Mouse (Mus musculus) stomach, postnatal 0 days (tissue): ENCODE data around the gene Utrn. TPM values are rescaled to one million over a fixed set of nuclear protein-coding genes. Genes with fewer than 3 reads are reported as not detected.

Experiments used
- ATAC-seq: fragments of 200-750 bp; cut with Nextera tagmentation; 2 replicates; pipeline ENCODE4 v1.8.0; 2017; ENCODE audit not compliant: low FRiP score, low TSS enrichment
- DNase-seq: peaks from one replicate; pipeline ENCODE4 v3.0.0-alpha.2; 2016; ENCODE audit warnings: low spot score
- H3K27ac ChIP-seq: fragments of 300-500 bp; sonication (generic); replicated peaks from 2 replicates; pipeline ENCODE4 v1.5.1; 2014; ENCODE audit warnings: mild to moderate bottlenecking, control low read depth
- H3K27me3 ChIP-seq: fragments of 300-500 bp; sonication (generic); 2 replicates; pipeline ENCODE4 v1.6.1; 2014; ENCODE audit warnings: low read length; ENCODE audit not compliant: control insufficient read depth, insufficient read depth
- H3K36me3 ChIP-seq: fragments of 300-500 bp; sonication (generic); 2 replicates; pipeline ENCODE4 v1.6.1; 2014; ENCODE audit warnings: low read length, mixed read lengths; ENCODE audit not compliant: control insufficient read depth, insufficient read depth
- H3K4me1 ChIP-seq: fragments of 300-500 bp; sonication (generic); replicated peaks from 2 replicates; pipeline ENCODE4 v1.6.1; 2014; ENCODE audit warnings: antibody characterized with exemption; ENCODE audit not compliant: control insufficient read depth, insufficient read depth
- H3K4me2 ChIP-seq: fragments of 300-500 bp; sonication (generic); replicated peaks from 2 replicates; pipeline ENCODE4 v1.6.1; 2014; ENCODE audit warnings: low read depth, mild to moderate bottlenecking, control low read depth, moderate library complexity
- H3K4me3 ChIP-seq: fragments of 300-500 bp; sonication (generic); 2 replicates; pipeline ENCODE4 v1.5.1; 2014; ENCODE audit warnings: low read depth, low read length, control low read depth
- H3K9ac ChIP-seq: fragments of 300-500 bp; sonication (generic); 2 replicates; pipeline ENCODE4 v1.6.1; 2014; ENCODE audit warnings: mild to moderate bottlenecking, low read length, control low read depth, mixed read lengths
- H3K9me3 ChIP-seq: fragments of 300-500 bp; sonication (generic); 2 replicates; pipeline ENCODE4 v1.6.1; 2016; ENCODE audit warnings: low read length; ENCODE audit not compliant: control insufficient read depth
- CTCF ChIP-seq: IDR thresholded peaks from 2 replicates; pipeline ENCODE4 v1.5.1; 2016; ENCODE audit warnings: antibody characterized with exemption, low read depth, mild to moderate bottlenecking, moderate library complexity
- EP300 ChIP-seq: optimal IDR thresholded peaks from 2 replicates; pipeline ENCODE3; 2016; ENCODE audit warnings: antibody characterized with exemption
- WGBS: fragments of 180-500 bp; shearing (Covaris S2); extraction: QIAGEN DNeasy Blood & Tissue Kit; methylation state at CpG from one replicate; pipeline ENCODE4 v1.1.7; 2014; 5-methylcytosine and 5-hydroxymethylcytosine counted together
- polyA plus RNA-seq: library from polyadenylated mRNA; unstranded; fragments of >200 nt; fragmentation: Nextera tagmentation; extraction: Ambion mirVana; gene quantifications from 2 replicates; pipeline ENCODE4 v1.2.1, GENCODE M21; 2015

The Utrn gene
- polyA plus RNA-seq, 1 experiment from 2014 or later: 40.4 TPM

- no peaks in the 10 kb centered on the region for H3K36me3 ChIP-seq
- DNase-seq (no peak), ATAC-seq (no peak)
- H3K9me3 ChIP-seq: no peaks in the 10 kb centered on the region
- WGBS: 88% methylated on average over 3 of the region's 3 CpGs
- H3K4me2 ChIP-seq: no peak overlapping the region
- no peak overlapping the region for H3K27ac ChIP-seq
- no peak overlapping the region for H3K4me3 ChIP-seq
- H3K27me3 ChIP-seq: no peaks in the 10 kb centered on the region
- TF ChIP-seq EP300 (no peak), CTCF (no peak)
- H3K4me1 ChIP-seq: no peaks in the 10 kb centered on the region
- no peak overlapping the region for H3K9ac ChIP-seq
Measured at GRCm38 (mm10) chr10:12534301-12534700, 334.9 kb downstream of the Utrn start.

- WGBS: 43% methylated on average over 1 of the region's 1 CpGs
- ATAC-seq: no peak
Measured at GRCm38 (mm10) chr10:12522078-12522477, 347.1 kb downstream of the Utrn start.

GRCm38 (mm10) chr10:12518162-12518561, 351.0 kb downstream of the Utrn start:
- Histone ChIP-seq H3K4me2 (no peak overlapping the region), H3K9ac (no peak overlapping the region), H3K27me3 (no peaks in the 10 kb centered on the region), H3K9me3 (no peaks in the 10 kb centered on the region), H3K4me3 (no peak overlapping the region), H3K4me1 (no peaks in the 10 kb centered on the region), H3K36me3 (no peaks in the 10 kb centered on the region), H3K27ac (no peak overlapping the region)
- no peak for TF ChIP-seq EP300
- no peak for TF ChIP-seq CTCF
- 79% methylated on average over 3 of the region's 3 CpGs for WGBS
- DNase-seq (no peak), ATAC-seq (no peak)

More at GRCm38 (mm10) chr10:12522078-12522477, 347.1 kb downstream of the Utrn start:
- Histone ChIP-seq H3K27me3 (no peaks in the 10 kb centered on the region), H3K9ac (no peak overlapping the region), H3K36me3 (peaks cover 4% of the 10 kb centered on the region; the same call in 1 of the 2 replicates), H3K9me3 (no peaks in the 10 kb centered on the region), H3K4me1 (no peaks in the 10 kb centered on the region), H3K4me3 (no peak overlapping the region), H3K27ac (no peak overlapping the region), H3K4me2 (no peak overlapping the region)
- DNase-seq: no peak
- TF ChIP-seq CTCF (no peak), EP300 (no peak)

GRCm38 (mm10) chr10:12505568-12505967, 363.6 kb downstream of the Utrn start:
- Histone ChIP-seq H3K27me3 (no peaks in the 10 kb centered on the region), H3K27ac (no peak overlapping the region), H3K4me2 (no peak overlapping the region), H3K9me3 (no peaks in the 10 kb centered on the region), H3K4me3 (no peak overlapping the region), H3K36me3 (peaks cover 6% of the 10 kb centered on the region; the same call in 1 of the 2 replicates), H3K9ac (no peak overlapping the region), H3K4me1 (no peaks in the 10 kb centered on the region)
- ATAC-seq (no peak), DNase-seq (no peak)
- no peak for TF ChIP-seq EP300
- no peak for TF ChIP-seq CTCF
- 84% methylated on average over 7 of the region's 7 CpGs for WGBS

DNA sequence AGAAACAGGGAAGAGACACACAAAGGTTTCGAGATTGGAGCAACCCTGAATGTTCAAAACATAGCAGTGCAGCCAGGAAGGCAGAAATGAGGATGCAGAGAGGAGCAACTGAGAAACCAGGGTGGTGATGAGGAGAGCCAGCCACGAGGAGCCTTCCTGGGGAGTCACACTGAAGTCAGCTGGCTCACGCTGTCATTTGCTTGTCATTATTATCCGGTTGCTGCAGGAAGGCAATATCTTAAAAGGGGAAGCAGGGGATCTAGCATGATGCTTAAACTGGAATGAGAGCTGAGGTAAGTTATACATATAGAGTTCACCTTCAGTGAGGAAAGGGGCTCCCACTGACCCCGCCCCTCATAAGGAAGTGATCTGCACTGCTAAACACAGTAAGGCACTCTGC, 368.7 kb downstream of the Utrn start:
- H3K9me3 ChIP-seq: no peaks in the 10 kb centered on the region
- H3K27me3 ChIP-seq: no peaks in the 10 kb centered on the region
- no peak overlapping the region for H3K9ac ChIP-seq
- H3K36me3 ChIP-seq: peaks cover 10% of the 10 kb centered on the region; the same call in 1 of the 2 replicates
- ATAC-seq (no peak), DNase-seq (no peak)
- no peak overlapping the region for H3K4me3 ChIP-seq
- no peak overlapping the region for H3K27ac ChIP-seq
- no peak overlapping the region for H3K4me2 ChIP-seq
- TF ChIP-seq EP300 (no peak), CTCF (no peak)
- WGBS: 88% methylated on average over 5 of the region's 5 CpGs
- no peaks in the 10 kb centered on the region for H3K4me1 ChIP-seq

- TF ChIP-seq CTCF: no peak
- no peak for TF ChIP-seq EP300
- no peak overlapping the region for H3K4me2 ChIP-seq
- no peaks in the 10 kb centered on the region for H3K4me1 ChIP-seq
- H3K36me3 ChIP-seq: peaks cover 10% of the 10 kb centered on the region; the same call in 1 of the 2 replicates
- no peak for ATAC-seq
- WGBS: 84% methylated on average over 8 of the region's 8 CpGs
- no peak overlapping the region for H3K4me3 ChIP-seq
- H3K27me3 ChIP-seq: no peaks in the 10 kb centered on the region
- no peak for DNase-seq
- H3K9ac ChIP-seq: no peak overlapping the region
- H3K27ac ChIP-seq: no peak overlapping the region
- H3K9me3 ChIP-seq: no peaks in the 10 kb centered on the region
Measured at GRCm38 (mm10) chr10:12497555-12497954, 371.6 kb downstream of the Utrn start.
